ENCODE assay signal across 14 mouse cellular contexts in genomic region chr1:194034199-194034883, GRCm38 (mm10).
DNase-seq lines count a peak whose midpoint lies in the region; ATAC-seq and TF ChIP-seq lines count a peak whose summit lies in the region.
"Had no signal": no experiment of that assay in that cellular context is flagged by ENCODE, and none has a peak within 500 bp of the region (broad histone marks: within the 10 kb centered on the region; RNA-seq: fewer than 3 reads in every experiment).

No protein-coding gene starts in this region.

- peaks cover 57% of the 10 kb centered on the region for H3K27me3 ChIP-seq in midbrain, embryonic 10.5 days (ENCODE audit: low read depth, poor library complexity, severe bottlenecking)
- H3K27me3 ChIP-seq in midbrain, postnatal 0 days (ENCODE audit: insufficient read depth, low read length), result no peaks in the 10 kb centered on the region
- no peaks in the 10 kb centered on the region for H3K27me3 ChIP-seq in forebrain, embryonic 15.5 days
- no peaks in the 10 kb centered on the region for H3K27me3 ChIP-seq in midbrain, embryonic 15.5 days (replicated peaks)
- H3K27me3 ChIP-seq: heart, embryonic 12.5 days; limb, embryonic 15.5 days; lung, embryonic 15.5 days had no signal

- WGBS in midbrain, embryonic 10.5 days, result 17% methylated on average over 5 of the region's 5 CpGs
- WGBS in midbrain, postnatal 0 days, result 32% methylated on average over 5 of the region's 5 CpGs
- 15% methylated on average over 5 of the region's 5 CpGs for WGBS in forebrain, embryonic 15.5 days
- WGBS in midbrain, embryonic 15.5 days, result 15% methylated on average over 5 of the region's 5 CpGs

- peak; percentile 35 for DNase-seq in midbrain, embryonic 10.5 days (ENCODE audit: low spot score)
- no peak for DNase-seq in midbrain, postnatal 0 days (ENCODE audit: low spot score)
- peak; percentile 27 for DNase-seq in embryo, embryonic 9.5 days (ENCODE audit: extremely low spot score)
- no peak for DNase-seq in kidney, adult 8-10 months
- DNase-seq in heart, postnatal 4 days, result no peak
- DNase-seq in cerebellum, postnatal 25 days, result no peak
- DNase-seq: cerebellum, adult 11 months; right cerebral cortex, postnatal 4 days; thymus, postnatal 14 days had no signal

- H3K9ac ChIP-seq in midbrain, postnatal 0 days (replicated peaks; ENCODE audit: low read length, poor library complexity, severe bottlenecking), result no peak overlapping the region
- H3K9ac ChIP-seq in forebrain, embryonic 15.5 days (replicated peaks), result no peak overlapping the region
- H3K9ac ChIP-seq in midbrain, embryonic 15.5 days, result no peak overlapping the region
- H3K9ac ChIP-seq: heart, embryonic 12.5 days; limb, embryonic 15.5 days; lung, embryonic 15.5 days had no signal

- no peak overlapping the region for H3K4me2 ChIP-seq in midbrain, postnatal 0 days (ENCODE audit: low read depth, low read length, poor library complexity, severe bottlenecking)
- no peak overlapping the region for H3K4me2 ChIP-seq in forebrain, embryonic 15.5 days (replicated peaks)
- no peak overlapping the region for H3K4me2 ChIP-seq in midbrain, embryonic 15.5 days
- H3K4me2 ChIP-seq: heart, embryonic 12.5 days; limb, embryonic 15.5 days; lung, embryonic 15.5 days had no signal

- no peak overlapping the region for H3K4me3 ChIP-seq in midbrain, embryonic 10.5 days
- no peak overlapping the region for H3K4me3 ChIP-seq in midbrain, postnatal 0 days (ENCODE audit: low read depth, low read length)
- H3K4me3 ChIP-seq in forebrain, embryonic 15.5 days, result no peak overlapping the region
- no peak overlapping the region for H3K4me3 ChIP-seq in midbrain, embryonic 15.5 days
- H3K4me3 ChIP-seq: heart, embryonic 12.5 days; limb, embryonic 15.5 days; lung, embryonic 15.5 days had no signal

- no peaks in the 10 kb centered on the region for H3K9me3 ChIP-seq in midbrain, embryonic 10.5 days (replicated peaks)
- H3K9me3 ChIP-seq in midbrain, postnatal 0 days (ENCODE audit: low read length), result no peaks in the 10 kb centered on the region
- H3K9me3 ChIP-seq in forebrain, embryonic 15.5 days, result no peaks in the 10 kb centered on the region
- H3K9me3 ChIP-seq in midbrain, embryonic 15.5 days, result no peaks in the 10 kb centered on the region
- H3K9me3 ChIP-seq: heart, embryonic 12.5 days; limb, embryonic 15.5 days; lung, embryonic 15.5 days had no signal

- H3K4me1 ChIP-seq in midbrain, embryonic 10.5 days, result peaks cover 21% of the 10 kb centered on the region
- no peaks in the 10 kb centered on the region for H3K4me1 ChIP-seq in midbrain, postnatal 0 days (ENCODE audit: insufficient read depth, low read length)
- peaks cover 22% of the 10 kb centered on the region for H3K4me1 ChIP-seq in forebrain, embryonic 15.5 days
- H3K4me1 ChIP-seq in midbrain, embryonic 15.5 days, result peaks cover 3% of the 10 kb centered on the region; the same call in 1 of the 2 replicates
- H3K4me1 ChIP-seq: heart, embryonic 12.5 days; limb, embryonic 15.5 days; lung, embryonic 15.5 days had no signal

- no peaks in the 10 kb centered on the region for H3K36me3 ChIP-seq in midbrain, embryonic 10.5 days
- H3K36me3 ChIP-seq in midbrain, postnatal 0 days (ENCODE audit: insufficient read depth, low read length), result no peaks in the 10 kb centered on the region
- H3K36me3 ChIP-seq in forebrain, embryonic 15.5 days, result no peaks in the 10 kb centered on the region
- no peaks in the 10 kb centered on the region for H3K36me3 ChIP-seq in midbrain, embryonic 15.5 days (replicated peaks)
- H3K36me3 ChIP-seq: heart, embryonic 12.5 days; limb, embryonic 15.5 days; lung, embryonic 15.5 days had no signal

- no peak for TF ChIP-seq CTCF in midbrain, postnatal 0 days (IDR thresholded peaks at IDR 0.05)

- peak overlapping the region; percentile 57 for H3K27ac ChIP-seq in midbrain, embryonic 10.5 days (replicated peaks)
- no peak overlapping the region for H3K27ac ChIP-seq in midbrain, postnatal 0 days (ENCODE audit: low read depth, low read length)
- H3K27ac ChIP-seq in forebrain, embryonic 15.5 days (replicated peaks), result peak overlapping the region; percentile 55
- no peak overlapping the region for H3K27ac ChIP-seq in midbrain, embryonic 15.5 days
- H3K27ac ChIP-seq: limb, embryonic 15.5 days; lung, embryonic 15.5 days had no signal

- no peak for ATAC-seq in midbrain, postnatal 0 days (ENCODE audit: low FRiP score)
- 0 out of 2 replicates have a peak, but pooled peaks have one; percentile 35 for ATAC-seq in forebrain, embryonic 15.5 days (replicated peaks)
- peak; percentile 58; the same call in 1 of the 2 replicates for ATAC-seq in midbrain, embryonic 15.5 days (replicated peaks)

Comparison
In these comparisons a context has a peak if more than half of its experiments do, and no peak if none do; other contexts are left out.
1. DNase-seq: peak in midbrain, embryonic 10.5 days (single experiment) and embryo, embryonic 9.5 days (single experiment); none in midbrain, postnatal 0 days (single experiment), kidney, adult 8-10 months (0 of 2), heart, postnatal 4 days (single experiment) and cerebellum, postnatal 25 days (0 of 2).
2. H3K27ac ChIP-seq: peak in midbrain, embryonic 10.5 days (single experiment) and forebrain, embryonic 15.5 days (single experiment); none in midbrain, postnatal 0 days (single experiment) and midbrain, embryonic 15.5 days (single experiment).